17 mouse cellular contexts compared by ENCODE assay signal in the genomic region with DNA sequence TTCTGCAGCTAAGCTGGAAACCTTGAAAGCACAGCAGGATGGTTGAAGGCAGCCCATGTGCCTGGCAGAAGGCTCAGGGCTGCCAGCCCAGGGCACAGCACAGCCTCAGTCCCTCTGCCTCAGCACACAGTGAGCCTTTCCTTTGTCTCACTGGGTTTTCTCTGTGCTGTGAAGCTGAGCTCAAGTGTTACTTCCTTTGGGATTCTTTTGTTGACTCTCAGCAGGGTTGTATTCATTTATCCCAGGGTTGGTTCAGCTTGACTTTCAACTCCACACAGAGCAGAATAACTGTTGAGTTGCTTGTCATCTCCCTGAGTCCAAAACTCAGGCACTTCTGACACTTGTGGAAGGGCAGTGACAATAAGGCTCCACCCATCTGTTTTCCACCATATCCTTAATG.
A peak's percentile ranks its signal among the peaks of the same experiment; 100 is the strongest.
DNase-seq lines count a peak whose midpoint lies in the region; ATAC-seq and TF ChIP-seq lines count a peak whose summit lies in the region.
"Had no signal": no experiment of that assay in that cellular context is flagged by ENCODE, and none has a peak within 500 bp of the region (broad histone marks: within the 10 kb centered on the region; RNA-seq: fewer than 3 reads in every experiment).

No protein-coding gene starts in this region.

- no peaks in the 10 kb centered on the region for H3K36me3 ChIP-seq in hindbrain, embryonic 11.5 days (ENCODE audit: control insufficient read depth, insufficient read depth, low read length)
- no peaks in the 10 kb centered on the region for H3K36me3 ChIP-seq in hindbrain, embryonic 13.5 days
- H3K36me3 ChIP-seq in lung, postnatal 0 days (ENCODE audit: insufficient read depth, low read length): no peaks in the 10 kb centered on the region

- no peak overlapping the region for H3K4me2 ChIP-seq in hindbrain, embryonic 11.5 days (replicated peaks; ENCODE audit: low read depth, low read length)
- no peak overlapping the region for H3K4me2 ChIP-seq in hindbrain, embryonic 13.5 days
- no peak overlapping the region for H3K4me2 ChIP-seq in lung, postnatal 0 days (replicated peaks; ENCODE audit: low read depth, low read length)

- no peak for TF ChIP-seq EP300 in lung, postnatal 0 days (IDR thresholded peaks at IDR 0.05)

- no peak overlapping the region for H3K4me3 ChIP-seq in hindbrain, embryonic 11.5 days (ENCODE audit: low read depth, low read length)
- no peak overlapping the region for H3K4me3 ChIP-seq in hindbrain, embryonic 13.5 days
- no peak overlapping the region for H3K4me3 ChIP-seq in lung, postnatal 0 days (ENCODE audit: low read depth, low read length)
- H3K4me3 ChIP-seq: erythroblast, embryonic 14.5 days; heart, adult 2 months had no signal

- no peaks in the 10 kb centered on the region for H3K27me3 ChIP-seq in hindbrain, embryonic 11.5 days (ENCODE audit: control insufficient read depth, insufficient read depth, low read length)
- peaks cover 7% of the 10 kb centered on the region; the same call in 1 of the 2 replicates for H3K27me3 ChIP-seq in hindbrain, embryonic 13.5 days
- no peaks in the 10 kb centered on the region for H3K27me3 ChIP-seq in lung, postnatal 0 days (replicated peaks; ENCODE audit: insufficient read depth, low read length)

- peaks cover 17% of the 10 kb centered on the region for H3K4me1 ChIP-seq in hindbrain, embryonic 11.5 days (replicated peaks; ENCODE audit: control insufficient read depth, insufficient read depth, low read length)
- H3K4me1 ChIP-seq in hindbrain, embryonic 13.5 days (replicated peaks): peaks cover 35% of the 10 kb centered on the region
- no peaks in the 10 kb centered on the region for H3K4me1 ChIP-seq in lung, postnatal 0 days (ENCODE audit: insufficient read depth, low read depth, low read length)

- H3K9ac ChIP-seq in hindbrain, embryonic 11.5 days (ENCODE audit: low read depth, low read length): no peak overlapping the region
- H3K9ac ChIP-seq in hindbrain, embryonic 13.5 days: no peak overlapping the region
- no peak overlapping the region for H3K9ac ChIP-seq in lung, postnatal 0 days (replicated peaks; ENCODE audit: low read depth)
- H3K9ac ChIP-seq: liver, embryonic 14.5 days had no signal

- peak overlapping the region; percentile 30; the same call in 1 of the 2 replicates for H3K27ac ChIP-seq in hindbrain, embryonic 11.5 days (ENCODE audit: low read depth, low read length)
- no peak overlapping the region for H3K27ac ChIP-seq in hindbrain, embryonic 13.5 days
- no peak overlapping the region for H3K27ac ChIP-seq in lung, postnatal 0 days (ENCODE audit: low read length)
- H3K27ac ChIP-seq: heart, adult 2 months; kidney, postnatal 0 days; liver, embryonic 14.5 days had no signal

- H3K9me3 ChIP-seq in hindbrain, embryonic 11.5 days (ENCODE audit: control insufficient read depth, low read length): no peaks in the 10 kb centered on the region
- no peaks in the 10 kb centered on the region for H3K9me3 ChIP-seq in hindbrain, embryonic 13.5 days
- no peaks in the 10 kb centered on the region for H3K9me3 ChIP-seq in lung, postnatal 0 days (ENCODE audit: low read length)

- DNase-seq in hindbrain, embryonic 11.5 days (ENCODE audit: low spot score): peak; percentile 36
- no peak for DNase-seq in lung, postnatal 0 days (ENCODE audit: low spot score)
- DNase-seq in lung, adult 18-20 months: no peak
- peak; percentile 12 for DNase-seq in ES-CJ7 (ENCODE audit: low read depth, low spot score)
- DNase-seq in ZHBTc4 (ENCODE audit: low read depth, low spot score): peak; percentile 61
- no peak for DNase-seq in layer of hippocampus, adult 9-11 months
- DNase-seq in urinary bladder, adult 18-20 months (ENCODE audit: low spot score in 2 of 2): no peak
- DNase-seq: cerebellum, adult 18-20 months; heart, adult 2 months; left cerebral cortex, postnatal 4 days; right cerebral cortex, adult 18-20 months; spleen, adult 18-20 months; thymus, postnatal 36 days had no signal

- no peak for TF ChIP-seq CTCF in lung, postnatal 0 days (IDR thresholded peaks at IDR 0.05)

- peak; percentile 48; the same call in 1 of the 2 replicates for ATAC-seq in hindbrain, embryonic 11.5 days (ENCODE audit: low FRiP score)
- ATAC-seq in hindbrain, embryonic 13.5 days (ENCODE audit: low FRiP score): no peak
- peak; percentile 11; the same call in 1 of the 2 replicates for ATAC-seq in lung, postnatal 0 days

Comparison
In these comparisons a context has a peak if more than half of its experiments do, and no peak if none do; other contexts are left out.
1. DNase-seq: peak in hindbrain, embryonic 11.5 days (single experiment), ES-CJ7 (single experiment) and ZHBTc4 (single experiment); none in lung, postnatal 0 days (single experiment), lung, adult 18-20 months (0 of 2), layer of hippocampus, adult 9-11 months (single experiment) and urinary bladder, adult 18-20 months (0 of 2).